Mouse (Mus musculus) heart, adult 2 months (tissue): ENCODE data around the gene Porcn.

Experiments
- CTCF ChIP-seq: fragments of 200-600 bp; IDR thresholded peaks from 2 replicates; pipeline ENCODE4 v1.8.1; 2022; ENCODE audit warnings: antibody characterized with exemption, mild to moderate bottlenecking, moderate library complexity
- EP300 ChIP-seq: fragments of 200-500 bp; IDR thresholded peaks from 2 replicates; pipeline ENCODE4 v1.6.1; 2011; ENCODE audit warnings: low read depth, low read length, control low read depth; ENCODE audit not compliant: insufficient read depth

GRCm38 (mm10) chrX:8217383-8217782, 11.1 kb upstream of the Porcn start:
- no peak for TF ChIP-seq EP300
- no peak for TF ChIP-seq CTCF
